Mouse (Mus musculus) urinary bladder, postnatal 4 days (tissue): ENCODE measurements around the gene Sema4a.

Experiments used
- DNase-seq, 2 experiments: peaks; one replicate each; pipeline ENCODE4 v3.0.0; 2021 to 2022; ENCODE audit warnings: low spot score in 2 of 2

The Sema4a gene

GRCm38 (mm10) chr3:88486043-88486442 is 25.1 kb upstream of the Sema4a start:
- DNase-seq, result no peak

DNA sequence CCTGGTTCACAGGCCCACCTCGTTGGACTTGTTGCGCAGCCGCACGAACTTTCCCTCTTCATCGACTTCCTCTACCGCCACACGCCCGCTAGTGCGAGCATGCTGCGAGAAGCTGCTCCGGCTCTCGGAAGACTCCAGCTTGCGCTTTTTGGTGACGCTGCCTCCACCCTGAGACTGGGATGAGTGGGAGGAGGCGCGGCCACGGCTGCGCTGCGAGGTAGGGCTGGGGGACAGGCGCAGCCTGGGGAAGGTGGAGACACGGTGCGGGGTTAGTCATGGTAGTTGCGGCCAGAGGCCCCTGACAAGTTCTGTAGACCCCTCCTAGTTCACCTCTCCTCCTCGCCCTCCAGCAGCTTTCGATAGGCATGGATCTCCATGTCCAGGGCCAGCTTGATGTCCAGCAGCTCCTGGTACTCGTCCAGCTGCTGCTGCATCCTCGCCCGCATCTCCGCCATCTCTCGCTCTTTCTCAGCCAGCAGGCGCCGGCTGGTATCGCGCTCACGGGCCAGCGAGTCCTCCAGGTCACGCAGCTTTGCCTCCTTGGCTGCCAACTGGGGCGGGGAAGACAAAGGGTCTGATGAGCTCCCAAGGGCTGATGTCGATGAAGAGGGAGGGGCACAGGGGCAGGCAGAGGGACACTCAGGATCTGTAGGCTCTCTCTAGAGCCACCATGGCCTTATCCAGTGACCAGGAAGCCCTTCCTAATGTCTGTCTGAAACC is 23.8 kb upstream of the Sema4a start:
- no peak for DNase-seq

DNA sequence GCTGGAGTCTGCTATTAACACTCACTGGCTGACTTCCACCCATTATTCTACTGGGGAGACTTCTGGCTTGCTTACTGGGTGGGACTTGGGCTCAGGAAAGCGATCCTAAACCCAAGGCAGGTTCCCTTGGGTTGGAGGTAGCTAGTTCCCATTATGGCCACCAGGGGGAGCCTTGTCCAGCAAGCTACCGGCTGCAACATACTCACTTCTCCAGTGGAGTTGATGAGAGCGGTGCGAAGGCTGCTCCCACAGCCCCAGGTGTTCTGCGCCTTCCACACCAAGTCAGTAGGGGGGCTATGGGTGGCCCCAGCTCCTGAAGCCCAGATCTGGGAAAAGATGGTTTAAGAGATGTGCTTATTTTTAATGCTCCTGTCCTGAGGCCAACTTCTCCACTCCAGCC is 22.6 kb upstream of the Sema4a start:
- peak; percentile 65 to 86 for DNase-seq

DNA sequence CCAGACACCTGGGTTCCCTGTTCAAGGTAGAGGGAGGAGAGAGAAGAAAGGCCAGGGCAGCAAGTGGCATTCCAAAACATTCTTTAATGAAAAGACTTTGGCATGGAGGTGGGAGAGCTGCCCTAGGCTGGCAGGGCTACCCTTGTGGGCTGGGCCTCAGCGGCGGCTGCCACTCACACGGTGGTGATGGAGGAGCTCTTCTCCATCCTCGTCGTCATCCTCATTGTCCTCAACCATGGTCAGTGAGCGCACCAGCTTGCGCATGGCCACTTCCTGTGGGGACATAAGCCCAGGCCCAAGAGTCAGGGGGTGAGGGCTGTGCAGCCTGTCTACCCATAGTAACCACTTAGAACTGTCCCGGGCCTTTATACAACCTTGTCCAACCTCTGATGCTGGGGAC is 22.2 kb upstream of the Sema4a start:
- DNase-seq, result no peak

DNA sequence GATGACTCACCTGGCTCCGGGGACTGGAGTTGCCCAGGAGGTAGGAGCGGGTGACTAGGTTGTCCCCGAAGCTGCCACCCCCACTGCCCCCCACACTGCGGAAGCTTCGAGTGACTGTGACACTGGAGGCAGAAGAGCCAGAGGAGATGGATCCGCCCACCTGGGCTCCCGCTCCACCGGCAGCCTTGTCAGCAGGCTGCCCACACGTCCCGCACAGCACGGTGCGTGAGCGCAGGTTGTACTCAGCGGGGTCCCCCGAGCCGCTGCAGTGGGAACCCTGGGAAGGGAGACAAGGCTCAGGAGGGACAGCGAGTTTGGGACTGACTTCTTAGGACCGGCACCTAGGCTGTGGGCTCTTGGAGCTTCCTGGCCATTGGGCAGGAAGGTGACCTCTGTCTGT is 21.4 kb upstream of the Sema4a start:
- no peak for DNase-seq

- DNase-seq, result no peak
Observed at GRCm38 (mm10) chr3:88481372-88482040, 20.5 kb upstream of the Sema4a start.

DNA sequence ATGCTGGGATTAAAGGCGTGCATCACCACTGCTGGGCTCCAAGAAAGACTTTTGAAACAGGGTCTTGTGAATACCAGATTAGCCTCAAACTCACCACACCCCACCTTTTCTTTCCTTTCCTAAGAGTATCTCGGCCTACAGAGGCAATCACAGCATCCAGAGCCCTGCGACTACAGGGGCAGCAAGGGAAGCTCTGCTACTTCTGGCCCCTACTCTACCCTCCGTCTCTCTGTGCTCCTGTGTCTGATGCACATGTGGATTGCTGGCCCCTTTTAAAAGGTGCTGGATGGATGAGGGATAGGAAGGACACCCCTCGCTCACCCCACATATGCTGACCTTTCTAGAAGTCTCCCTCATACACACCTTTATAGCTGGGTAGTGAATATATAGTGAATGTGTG is 19.7 kb upstream of the Sema4a start:
- no peak for DNase-seq

GRCm38 (mm10) chr3:88479828-88480227 is 18.8 kb upstream of the Sema4a start:
- no peak for DNase-seq

- no peak for DNase-seq
Observed at GRCm38 (mm10) chr3:88479163-88479562, 18.2 kb upstream of the Sema4a start.

DNA sequence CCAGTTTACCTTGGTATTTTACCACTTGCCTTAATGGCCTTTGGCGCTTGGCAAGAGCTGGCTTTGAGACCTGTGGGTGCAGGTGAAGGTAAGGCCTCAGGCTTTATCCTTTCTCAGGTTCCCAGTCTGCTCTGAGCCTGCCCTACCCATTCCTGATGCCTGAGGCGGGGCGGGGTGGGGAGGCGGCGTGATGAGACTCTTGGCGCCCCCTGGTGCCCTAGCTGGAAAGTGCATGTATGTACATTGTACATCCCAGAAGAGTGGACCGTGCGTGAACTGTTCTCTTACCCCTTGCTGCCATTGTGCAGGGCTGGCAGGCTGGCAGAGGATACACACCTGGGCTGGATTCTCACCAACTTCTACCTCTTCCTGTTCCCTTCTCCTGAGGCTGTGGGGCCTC is 16.8 kb upstream of the Sema4a start:
- peak; percentile 57 to 85 for DNase-seq

- no peak for DNase-seq
Observed at GRCm38 (mm10) chr3:88476403-88476802, 15.4 kb upstream of the Sema4a start.

GRCm38 (mm10) chr3:88473571-88473970 is 12.6 kb upstream of the Sema4a start:
- no peak for DNase-seq

DNA sequence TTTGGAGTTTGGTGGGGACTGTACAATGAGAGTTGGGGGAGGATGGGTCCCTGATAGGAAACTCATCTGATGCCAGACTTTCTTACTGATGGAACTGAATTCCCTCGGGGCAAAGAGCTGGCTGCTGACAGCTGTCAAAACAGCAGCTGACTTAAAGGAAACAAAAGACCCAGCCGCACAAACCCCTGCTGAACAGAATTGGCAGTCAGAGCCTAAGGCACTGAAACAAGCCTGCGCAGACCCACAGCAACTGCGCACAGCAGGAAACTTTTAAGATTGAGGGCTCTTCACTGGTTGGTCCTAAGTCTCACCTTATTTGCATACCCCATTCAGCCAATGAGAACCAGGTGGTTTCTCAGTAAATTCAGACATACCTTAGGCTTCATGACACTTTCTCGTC is 12.0 kb upstream of the Sema4a start:
- DNase-seq, result no peak

GRCm38 (mm10) chr3:88470943-88471479 is 10.0 kb upstream of the Sema4a start:
- no peak for DNase-seq

- DNase-seq, result no peak
Observed at GRCm38 (mm10) chr3:88469466-88469865, 8.5 kb upstream of the Sema4a start.

GRCm38 (mm10) chr3:88467116-88467824 is 6.3 kb upstream of the Sema4a start:
- peak; percentile 80 to 94 for DNase-seq

GRCm38 (mm10) chr3:88465127-88465526 is 4.1 kb upstream of the Sema4a start:
- DNase-seq, result no peak

- DNase-seq, result no peak
Observed at GRCm38 (mm10) chr3:88464425-88464824, 3.4 kb upstream of the Sema4a start.

DNA sequence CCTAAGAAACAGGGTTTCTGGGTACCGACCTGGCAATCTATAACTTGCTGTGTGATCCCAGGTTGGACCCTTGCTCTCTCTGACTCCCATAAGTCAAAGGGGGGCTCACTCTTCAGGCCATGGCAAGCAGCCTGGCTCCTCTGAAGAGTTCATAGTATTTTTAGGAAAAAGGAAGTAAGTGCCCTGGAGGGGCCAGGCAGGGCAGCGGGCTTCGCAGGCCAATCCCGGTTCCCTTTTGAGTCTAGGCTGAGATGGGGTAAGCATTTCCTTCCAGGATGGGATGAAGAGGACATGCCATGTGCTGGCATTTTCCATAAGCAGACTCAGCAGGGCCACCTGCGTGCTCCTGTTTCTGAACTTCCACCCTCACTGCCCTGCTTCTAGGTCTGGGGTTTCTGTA is 953 bp downstream of the Sema4a start:
- DNase-seq, result no peak

- DNase-seq, result no peak
Observed at GRCm38 (mm10) chr3:88458778-88459219, 2.2 kb downstream of the Sema4a start.

DNA sequence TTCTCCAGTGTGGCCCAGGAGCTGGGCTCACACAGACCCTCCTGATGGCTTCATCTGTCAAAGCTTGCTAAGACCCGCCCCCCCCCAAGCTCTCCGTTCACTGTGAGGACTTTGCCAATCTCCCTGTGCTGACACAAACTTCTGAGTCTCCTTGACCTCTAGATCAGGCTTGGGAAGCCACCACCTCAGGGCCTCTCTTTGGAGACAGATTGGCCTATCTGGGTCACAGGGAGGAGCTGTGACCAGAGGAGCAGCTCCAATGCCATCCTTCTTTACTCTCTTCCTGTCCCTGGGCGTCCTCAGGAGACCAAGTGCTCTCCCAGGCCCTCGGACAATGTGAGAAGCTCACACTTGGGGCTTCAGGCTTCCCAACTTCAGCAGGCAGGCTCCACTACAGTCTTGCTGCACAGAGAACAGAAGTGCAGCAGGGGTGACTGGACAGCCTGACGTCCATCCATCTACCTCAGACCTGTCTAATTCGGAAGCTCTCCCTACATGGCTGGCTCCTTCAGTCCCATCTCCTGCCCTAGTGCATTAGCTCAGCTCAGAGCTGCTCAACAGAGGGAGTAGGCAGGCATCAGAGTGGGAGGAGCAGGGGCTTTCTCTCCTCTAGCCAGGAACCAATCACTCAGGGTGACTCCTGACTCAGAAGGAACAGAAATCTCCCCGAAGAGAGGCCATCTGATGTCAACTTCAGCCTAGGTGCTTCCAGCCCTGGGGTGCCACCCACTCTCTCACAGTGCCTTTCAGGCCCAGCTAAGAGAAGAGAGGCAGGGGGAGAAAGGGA is 4.0 kb downstream of the Sema4a start:
- DNase-seq, result no peak

DNA sequence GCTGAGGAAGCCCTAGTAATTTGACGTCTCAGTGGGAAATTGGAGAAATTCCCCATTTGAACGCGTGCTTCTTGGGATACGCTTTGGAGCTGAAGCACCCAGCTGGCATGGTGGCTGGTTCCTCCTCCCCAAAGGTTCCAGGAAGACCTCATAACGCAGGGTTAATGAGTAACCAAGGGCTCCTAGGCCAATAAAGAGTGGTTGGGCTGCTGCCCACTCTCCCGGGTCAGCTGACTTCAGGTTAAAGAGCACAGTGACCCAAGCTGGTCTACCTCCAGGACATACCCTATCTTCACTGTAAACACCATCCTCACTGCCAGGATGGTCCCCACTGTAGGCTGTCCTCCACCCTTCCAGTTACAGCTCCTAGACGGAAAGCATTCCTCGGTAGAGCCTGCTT is 4.7 kb downstream of the Sema4a start:
- DNase-seq, result no peak
